Mouse (Mus musculus) liver, adult (tissue): ENCODE data around the gene Lman2.

Experiments
- GATA4 ChIP-seq: IDR thresholded peaks from 2 replicates; pipeline ENCODE4 v1.6.1; 2014; ENCODE audit warnings: mild to moderate bottlenecking, low read length; ENCODE audit not compliant: insufficient replicate concordance

Lman2 gene

GRCm38 (mm10) chr13:55337341-55337975 is 25.1 kb downstream of the Lman2 start:
- no peak for TF ChIP-seq GATA4

DNA sequence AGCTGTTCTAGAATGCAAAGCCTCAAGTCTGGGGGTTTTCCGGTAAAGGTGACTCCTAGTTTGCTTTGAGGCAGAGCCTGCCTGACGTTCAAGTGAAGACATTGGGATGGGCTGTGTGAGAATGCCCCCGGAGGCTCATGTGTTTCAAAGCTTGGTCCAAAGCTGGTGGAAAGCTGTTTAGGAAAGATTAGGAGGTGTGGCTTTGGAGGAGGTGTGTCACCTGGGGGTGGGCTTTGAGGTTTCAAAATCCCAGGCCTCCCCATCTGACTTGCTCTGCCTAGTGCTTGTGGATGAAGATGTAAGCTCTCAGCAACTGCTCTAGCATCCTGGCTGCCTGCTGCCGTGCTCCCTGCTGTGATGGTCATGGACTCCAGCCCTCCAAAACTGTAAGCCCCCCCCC is 26.9 kb downstream of the Lman2 start:
- TF ChIP-seq GATA4, result no peak

DNA sequence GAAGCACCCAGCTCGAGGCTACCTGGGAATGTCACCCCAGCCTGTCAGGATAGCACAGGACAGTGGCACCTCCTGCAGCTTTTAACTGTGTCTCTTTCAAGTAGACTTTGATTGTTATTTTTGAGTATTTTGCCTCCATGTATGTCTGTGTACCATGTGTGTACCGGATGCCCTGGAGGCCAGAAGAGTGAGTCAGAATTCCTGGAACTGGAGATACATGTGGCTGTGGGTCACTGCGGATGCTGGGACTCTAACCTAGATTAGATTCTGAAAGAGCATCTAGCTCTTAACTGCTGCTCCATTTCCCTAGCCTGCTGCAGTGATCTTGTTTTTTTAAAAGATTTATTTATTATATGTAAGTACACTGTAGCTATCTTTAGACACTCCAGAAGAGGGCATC is 30.3 kb downstream of the Lman2 start:
- TF ChIP-seq GATA4, result no peak

DNA sequence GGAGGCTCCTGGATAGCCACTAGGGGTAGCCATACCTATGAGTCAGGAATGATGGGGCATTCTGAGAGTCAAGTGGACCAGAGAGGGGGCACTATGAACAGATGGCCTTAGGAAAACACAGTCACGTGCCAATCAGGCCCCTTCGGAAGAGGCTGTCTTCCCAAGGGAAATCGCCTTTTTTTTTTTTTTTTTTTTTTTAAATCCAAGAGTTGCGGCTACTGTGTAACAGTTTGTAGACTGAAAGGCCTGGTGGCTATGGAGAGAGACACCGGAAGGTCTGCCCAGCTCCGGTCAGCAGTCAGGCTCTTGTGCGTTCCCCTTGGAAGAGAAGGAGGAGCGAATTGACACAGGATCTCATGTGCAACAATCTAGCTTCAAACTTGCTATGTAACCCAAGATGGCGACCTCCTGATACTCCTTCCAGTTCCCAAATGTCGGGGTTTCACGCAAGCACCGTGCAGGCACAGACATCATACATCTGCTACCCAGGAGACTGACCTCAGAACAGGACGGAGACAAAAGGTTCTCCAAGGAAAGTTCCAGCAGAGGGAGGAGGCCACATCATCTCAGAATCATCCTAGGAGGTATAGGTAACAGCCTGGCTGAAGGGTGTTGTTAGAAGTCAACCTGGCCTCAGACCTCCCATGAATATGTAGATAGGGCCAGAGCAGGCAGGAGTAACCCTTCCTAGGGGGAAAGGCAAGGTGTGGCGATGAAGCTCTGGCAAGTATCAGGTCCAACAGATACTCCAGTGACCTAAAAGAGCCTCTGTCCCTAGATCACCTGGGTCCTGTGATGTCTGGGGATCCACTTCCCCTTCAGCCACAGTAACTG is 31.8 kb downstream of the Lman2 start:
- no peak for TF ChIP-seq GATA4

- no peak for TF ChIP-seq GATA4
Observed at GRCm38 (mm10) chr13:55329683-55330566, 32.7 kb downstream of the Lman2 start, which contains the start of gene Mxd3. TSS of gene Mxd3 (minus strand) at chr13:55329823.

- no peak for TF ChIP-seq GATA4
Observed at GRCm38 (mm10) chr13:55329109-55329682, 33.4 kb downstream of the Lman2 start.

DNA sequence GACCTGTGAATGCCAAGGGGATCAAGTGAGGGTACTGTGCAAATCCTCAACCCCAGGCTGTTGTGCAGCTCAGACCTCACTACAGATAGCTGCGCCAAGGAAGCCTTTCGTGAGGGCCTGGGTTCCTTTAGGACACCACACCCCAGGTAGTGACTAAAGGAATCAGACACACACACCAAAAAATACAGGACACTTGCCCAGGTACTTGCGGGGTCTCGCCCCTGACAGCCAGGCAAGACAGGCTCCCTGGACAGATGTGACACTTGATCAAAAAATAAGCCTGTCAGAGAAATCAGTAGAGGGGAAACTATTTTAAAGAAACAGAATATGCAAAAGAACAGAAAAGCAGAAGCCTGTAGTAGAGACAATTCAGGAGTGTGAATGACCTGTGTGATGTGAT is 33.9 kb downstream of the Lman2 start:
- no peak for TF ChIP-seq GATA4

DNA sequence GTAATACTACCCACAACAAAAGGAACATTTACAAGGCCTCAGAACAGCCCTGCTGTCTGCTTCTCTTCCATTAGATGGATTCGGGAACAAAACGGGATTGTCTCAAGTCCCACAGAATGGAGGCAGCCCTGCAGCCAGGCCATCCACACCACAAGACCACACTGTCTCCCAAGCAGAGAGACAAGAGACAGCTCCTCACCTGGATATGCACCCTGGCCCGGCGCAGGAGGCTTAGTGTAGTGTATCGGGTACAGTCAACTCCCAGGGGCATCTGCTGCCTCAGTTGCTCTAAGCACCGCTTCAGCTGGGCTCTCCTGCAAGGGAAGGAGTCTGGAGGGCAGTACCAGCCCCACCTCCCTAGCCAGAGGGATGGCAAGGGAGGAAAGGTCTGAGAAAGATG is 34.4 kb downstream of the Lman2 start:
- no peak for TF ChIP-seq GATA4

GRCm38 (mm10) chr13:55327633-55328032 is 35.0 kb downstream of the Lman2 start:
- no peak; the same call in 1 of the 2 replicates for TF ChIP-seq GATA4

- no peak for TF ChIP-seq GATA4
Observed at GRCm38 (mm10) chr13:55327169-55327568, 35.4 kb downstream of the Lman2 start.

DNA sequence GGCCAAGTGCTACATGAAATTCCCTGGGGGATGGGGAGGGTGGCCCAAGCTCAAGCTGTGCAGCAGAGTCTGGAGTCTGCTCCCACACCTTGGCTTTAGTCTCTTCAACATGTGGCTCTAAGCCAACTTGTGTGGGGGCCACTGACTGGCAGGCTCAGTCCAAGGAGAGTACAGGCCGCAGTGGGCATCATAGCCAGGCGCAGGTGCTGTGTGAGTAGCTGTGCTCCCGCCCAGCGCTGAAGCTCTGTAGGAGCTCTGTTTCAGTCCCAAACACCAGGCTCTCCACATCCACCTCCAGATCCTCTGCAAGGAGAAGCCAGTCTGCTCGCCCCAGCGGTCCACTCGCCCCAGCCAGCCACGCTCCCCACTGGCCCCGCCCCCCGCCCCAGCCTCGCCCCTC is 37.0 kb downstream of the Lman2 start:
- TF ChIP-seq GATA4, result no peak

- no peak for TF ChIP-seq GATA4
Observed at GRCm38 (mm10) chr13:55322130-55322825, 40.3 kb downstream of the Lman2 start.

DNA sequence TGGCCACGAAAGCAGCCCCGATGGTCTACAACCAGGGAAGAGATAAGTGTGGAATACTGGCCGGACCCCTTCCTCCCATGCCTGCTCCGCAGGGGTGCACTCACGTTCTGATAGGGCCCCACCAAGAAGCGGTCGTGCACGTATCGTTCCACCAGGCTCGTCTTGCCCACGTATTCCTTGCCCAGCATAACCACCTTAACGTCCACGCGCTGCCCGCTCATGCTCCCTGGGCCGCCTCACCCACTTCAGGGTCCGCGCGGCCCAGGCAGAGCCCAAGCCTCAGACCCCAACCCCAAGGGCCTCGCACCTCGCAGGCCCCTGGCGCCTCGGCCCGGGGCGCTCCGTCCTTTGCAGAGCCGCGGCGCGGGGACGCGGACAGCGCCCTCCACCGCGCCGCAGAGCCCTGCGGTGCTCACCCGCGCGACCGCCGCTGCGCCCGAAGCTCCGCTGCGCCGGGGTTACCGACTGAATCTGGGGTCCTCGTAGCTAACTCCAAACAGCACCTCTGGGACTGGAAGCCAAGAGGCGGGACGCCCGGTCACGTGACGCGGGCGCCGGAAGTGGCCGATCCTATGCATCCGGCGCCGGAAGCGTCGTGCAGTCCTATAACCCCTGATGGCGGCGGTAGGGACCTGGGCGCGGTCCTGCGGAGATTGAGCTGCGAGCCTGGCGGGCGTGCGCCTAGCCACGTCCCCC is 41.0 kb downstream of the Lman2 start, which contains the start of gene Rab24:
Gene Rab24, minus strand, starts transcription at position 513 of the 696 bp plus-strand sequence.
- TF ChIP-seq GATA4, result no peak; the same call in 1 of the 2 replicates

DNA sequence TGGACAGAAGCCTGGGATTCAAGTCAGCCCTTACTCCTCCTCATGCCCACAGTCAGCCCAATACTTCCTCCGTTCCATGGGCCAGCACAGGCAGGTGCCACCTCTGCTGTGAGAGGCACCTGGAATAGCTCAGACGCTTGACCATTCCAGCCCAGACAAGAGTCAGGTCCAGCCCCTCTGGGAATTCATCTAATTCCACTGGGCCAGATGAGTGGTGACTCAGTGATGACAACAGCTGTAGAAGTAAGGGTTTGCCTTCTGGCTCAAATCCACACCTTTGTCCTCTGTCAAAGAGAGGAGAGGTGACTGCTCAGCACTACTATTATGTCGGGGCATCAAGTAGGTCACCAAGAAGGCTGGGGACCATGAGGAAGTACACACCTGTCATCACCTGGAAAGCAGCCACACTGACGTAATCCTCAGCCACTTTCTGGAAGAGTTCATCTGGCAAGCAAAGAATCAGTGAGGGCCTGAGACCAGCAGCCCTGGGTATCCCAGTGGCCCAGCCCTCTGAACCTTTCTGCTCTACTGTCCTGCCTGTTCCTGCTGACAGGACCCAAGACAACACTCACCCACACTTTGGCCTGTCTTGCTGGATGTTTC is 42.6 kb downstream of the Lman2 start, which contains the start of gene Prelid1:
Gene Prelid1, plus strand, starts transcription at position 570 of the 603 bp plus-strand sequence.
- TF ChIP-seq GATA4, result no peak

DNA sequence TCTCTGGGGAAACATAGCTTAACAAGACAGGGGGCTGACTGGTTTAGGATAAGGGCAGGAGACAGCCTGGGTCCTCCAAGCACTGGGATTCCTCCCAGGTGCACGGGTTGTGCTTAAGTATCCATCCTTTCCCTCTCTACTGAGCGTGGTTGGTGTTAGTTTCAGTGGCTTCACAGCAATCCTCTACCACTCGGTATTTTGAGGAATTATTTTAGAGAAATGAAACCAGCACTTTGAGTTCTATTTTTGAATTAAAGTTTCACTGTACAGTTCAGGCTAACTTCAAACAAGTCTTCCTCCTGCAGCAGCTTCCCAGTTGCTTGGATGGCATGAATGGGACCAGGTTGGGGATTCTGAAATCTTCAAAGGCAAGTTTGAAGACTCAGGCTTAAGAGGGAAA is 44.2 kb downstream of the Lman2 start:
- TF ChIP-seq GATA4, result no peak
